Mouse (Mus musculus): ENCODE data around the gene Polr2c.
"Not testable (repeated sequence)": the region's sequence is repeated elsewhere in the genome, so short reads cannot be mapped to it uniquely, and the experiment has no call there.

The Polr2c gene

DNA sequence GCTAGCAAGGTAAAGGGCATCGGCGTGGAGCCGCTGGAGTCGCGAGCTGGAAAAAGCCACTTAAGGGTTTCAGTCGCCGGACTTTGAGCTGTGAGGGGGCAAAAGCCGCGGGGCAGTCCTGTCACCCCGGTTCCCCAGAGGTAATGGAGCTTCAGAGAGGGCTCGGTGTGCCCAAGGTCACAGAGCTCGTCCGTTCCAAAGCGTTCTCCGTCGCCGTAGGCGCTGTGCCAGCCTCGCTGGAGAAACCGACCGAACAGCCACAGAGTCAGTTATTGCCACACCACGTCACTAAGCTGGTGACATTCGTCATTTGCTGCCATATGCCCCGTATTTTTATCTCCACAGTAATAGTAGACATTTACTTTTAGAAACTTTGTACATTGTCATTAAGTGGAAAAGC, 18.6 kb upstream of the Polr2c start:
- peak; percentile 66 to 74 for DNase-seq (ENCODE audit: low spot score in 2 of 2)

GRCm38 (mm10) chr8:94841183-94841582, 16.1 kb upstream of the Polr2c start:
- no peak for DNase-seq (ENCODE audit: low spot score in 2 of 2)

- DNase-seq (ENCODE audit: low spot score in 2 of 2): no peak
Measured at GRCm38 (mm10) chr8:94850049-94850448, 7.2 kb upstream of the Polr2c start.

GRCm38 (mm10) chr8:94854761-94855160, 2.5 kb upstream of the Polr2c start:
- DNase-seq (ENCODE audit: low spot score in 2 of 2): not testable (repeated sequence)

GRCm38 (mm10) chr8:94857011-94857345, 272 bp upstream of the Polr2c start:
- no peak for DNase-seq (ENCODE audit: low spot score in 2 of 2)

DNA sequence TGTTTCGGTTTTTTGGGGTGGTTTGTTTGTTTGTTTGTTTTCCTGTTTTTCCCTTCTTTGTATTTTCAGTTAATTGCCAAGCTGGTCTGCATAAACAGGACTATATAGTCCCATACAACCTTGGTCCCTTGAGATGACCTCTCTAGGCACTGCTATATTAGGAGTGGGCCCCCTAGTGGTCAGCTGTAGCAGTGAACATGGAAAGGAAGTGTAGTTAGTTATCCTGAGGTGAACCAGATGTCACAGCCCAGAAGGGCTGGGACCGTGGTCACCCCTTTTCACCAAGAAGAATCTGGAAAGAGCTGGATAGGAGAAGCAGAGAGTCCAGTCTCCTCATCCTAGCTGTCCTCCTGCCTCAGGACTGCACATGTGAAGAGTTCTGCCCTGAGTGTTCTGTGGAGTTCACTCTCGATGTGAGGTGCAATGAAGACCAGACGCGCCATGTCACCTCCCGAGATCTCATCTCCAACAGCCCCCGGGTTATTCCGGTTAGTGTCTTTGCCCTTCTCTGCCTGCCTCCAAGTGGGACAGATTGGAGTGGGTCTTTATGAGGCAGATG, 4.2 kb downstream of the Polr2c start:
- DNase-seq (ENCODE audit: low spot score in 2 of 2): no peak

DNA sequence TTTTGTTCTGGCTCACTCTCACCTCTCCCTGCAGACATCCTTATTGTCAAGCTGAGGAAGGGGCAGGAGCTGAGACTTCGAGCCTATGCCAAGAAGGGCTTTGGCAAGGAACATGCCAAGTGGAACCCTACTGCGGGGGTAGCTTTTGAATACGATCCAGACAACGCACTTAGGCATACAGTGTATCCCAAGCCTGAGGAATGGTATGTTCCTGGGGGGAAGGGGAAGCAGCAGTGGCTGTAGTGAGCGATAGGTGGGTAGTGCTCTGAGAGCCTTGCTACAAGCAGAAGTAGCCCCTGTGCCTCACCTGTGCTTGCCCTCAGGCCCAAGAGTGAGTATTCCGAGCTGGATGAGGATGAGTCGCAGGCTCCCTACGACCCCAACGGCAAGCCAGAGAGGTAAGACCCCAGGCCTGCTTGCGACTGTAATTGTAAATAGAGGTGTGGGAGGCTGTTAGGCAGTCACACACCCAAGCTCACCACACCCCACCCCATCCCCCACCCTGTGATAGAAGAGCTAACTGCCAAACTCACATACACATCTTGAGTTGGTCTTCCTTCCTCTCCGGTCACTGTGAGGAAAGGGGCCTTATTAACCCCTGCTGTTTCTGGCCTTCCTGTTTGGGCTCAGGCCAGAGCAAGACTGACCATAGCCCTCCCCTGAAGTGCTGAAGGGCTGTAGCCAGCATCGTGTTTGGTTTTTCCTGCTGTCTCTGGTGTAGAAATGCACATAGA, 5.4 kb downstream of the Polr2c start:
- no peak for DNase-seq (ENCODE audit: low spot score in 2 of 2)

- no peak for DNase-seq (ENCODE audit: low spot score in 2 of 2)
Measured at GRCm38 (mm10) chr8:94863897-94864673, 6.8 kb downstream of the Polr2c start.

DNA sequence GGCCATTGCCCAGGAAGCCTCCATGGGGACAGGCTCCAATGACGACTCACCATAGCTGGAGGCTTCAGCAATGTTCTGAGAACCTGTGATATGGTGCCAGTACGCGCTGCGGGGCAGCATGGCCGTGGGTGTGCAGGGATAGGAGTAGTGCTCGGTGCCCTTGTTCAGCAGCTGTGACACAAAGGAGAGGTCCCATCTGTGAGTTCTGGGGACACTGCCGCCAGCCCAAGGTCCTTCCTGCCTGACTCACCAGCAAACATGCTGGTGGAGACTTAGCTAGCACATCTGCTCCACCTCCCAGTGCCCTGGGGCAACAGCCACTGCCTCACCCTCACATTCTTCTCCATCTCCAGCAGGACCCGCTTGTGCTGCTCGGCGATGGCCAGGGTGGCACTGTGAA, 8.0 kb downstream of the Polr2c start:
- no peak for DNase-seq (ENCODE audit: low spot score in 2 of 2)

DNA sequence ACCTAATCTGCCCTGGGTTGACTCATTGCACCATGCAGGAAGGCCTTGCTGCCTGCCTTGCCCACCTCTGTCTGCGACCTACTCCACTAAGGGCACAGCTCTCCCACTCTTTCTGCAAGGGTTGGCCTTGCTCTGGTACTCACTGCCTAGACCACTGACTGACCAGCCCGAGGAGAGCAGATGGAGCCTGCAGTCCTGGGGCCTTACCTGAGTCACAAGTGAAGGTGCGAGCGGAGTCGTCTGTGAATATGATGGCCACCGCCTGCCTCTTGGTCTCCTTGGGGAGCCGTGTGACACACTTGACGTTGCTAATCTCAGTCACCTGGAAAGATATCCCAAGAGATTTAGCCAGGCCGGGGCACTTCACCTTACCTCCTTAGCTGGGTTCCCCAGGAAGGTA, 9.7 kb downstream of the Polr2c start:
- no peak for DNase-seq (ENCODE audit: low spot score in 2 of 2)

DNA sequence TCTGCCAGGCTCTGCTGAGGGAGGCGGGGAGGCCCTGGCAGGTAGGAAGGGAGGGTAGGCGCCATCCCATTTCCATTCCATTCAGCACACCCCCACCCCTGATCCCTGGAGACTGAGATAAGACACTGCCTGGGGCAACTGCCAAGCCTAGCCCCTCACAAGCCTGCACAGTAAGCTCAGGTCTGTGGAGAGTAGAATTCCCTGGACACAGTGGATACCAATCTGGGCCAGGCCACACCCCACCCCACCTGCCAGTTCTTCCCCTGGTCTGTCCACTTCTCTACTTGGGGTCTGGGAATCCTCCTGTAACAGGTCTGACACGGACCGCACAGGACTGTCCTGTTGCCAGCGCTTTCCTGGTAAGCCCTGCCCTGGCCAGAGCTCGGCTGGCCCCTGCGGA, 11.9 kb downstream of the Polr2c start:
- no peak for DNase-seq (ENCODE audit: low spot score in 2 of 2)

DNA sequence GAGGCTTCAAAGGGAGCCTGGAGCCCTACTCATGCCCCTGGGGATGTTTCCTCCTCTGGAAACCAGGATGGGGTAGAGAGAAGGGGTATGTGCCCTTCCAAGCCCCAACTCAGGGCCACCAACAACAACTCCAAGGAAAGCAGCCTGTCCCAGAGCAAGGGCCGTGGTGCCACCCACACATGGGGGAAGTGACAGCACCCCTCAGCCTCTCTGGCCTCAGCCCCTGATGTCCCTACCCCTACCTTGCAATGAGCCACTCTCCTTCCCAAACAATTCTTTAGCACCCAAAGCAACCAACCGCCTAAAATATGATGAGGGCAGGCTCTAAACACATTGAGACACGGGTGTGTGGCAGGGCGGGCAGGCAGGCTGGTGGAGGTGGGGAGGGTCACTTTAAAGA, 12.8 kb downstream of the Polr2c start:
- DNase-seq (ENCODE audit: low spot score in 2 of 2): no peak

DNA sequence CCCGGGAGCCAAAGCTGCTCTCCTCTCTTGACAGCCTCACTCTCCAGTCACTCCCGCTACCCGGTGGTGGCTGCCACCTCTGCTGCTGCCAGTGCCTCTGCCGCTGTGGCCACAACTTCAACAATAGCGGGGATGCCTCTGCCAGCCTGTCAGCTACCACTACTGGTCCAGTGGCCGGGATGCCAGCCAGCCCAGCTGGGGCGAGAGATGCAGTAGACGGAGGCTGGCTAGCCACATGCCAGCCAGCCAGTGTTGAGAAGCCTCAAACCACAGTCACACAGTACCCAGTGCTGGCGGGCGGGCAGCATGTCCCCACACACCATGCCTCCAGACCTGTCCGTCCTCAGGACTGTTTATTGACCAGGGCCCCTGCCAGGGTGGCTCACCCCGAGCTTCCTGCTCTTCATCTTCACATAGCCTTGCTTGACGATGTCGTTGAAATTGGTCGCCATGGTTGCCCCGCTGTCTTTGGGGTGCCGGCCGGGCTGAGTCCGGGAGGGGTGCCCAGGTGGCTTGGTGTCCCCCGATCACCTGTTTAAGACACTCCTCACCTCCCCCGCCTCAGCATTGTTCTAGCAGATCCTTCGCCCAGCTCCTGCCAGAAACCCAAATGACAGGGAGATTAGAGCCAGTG, 13.3 kb downstream of the Polr2c start:
- peak; percentile 59 to 60 for DNase-seq (ENCODE audit: low spot score in 2 of 2)

DNA sequence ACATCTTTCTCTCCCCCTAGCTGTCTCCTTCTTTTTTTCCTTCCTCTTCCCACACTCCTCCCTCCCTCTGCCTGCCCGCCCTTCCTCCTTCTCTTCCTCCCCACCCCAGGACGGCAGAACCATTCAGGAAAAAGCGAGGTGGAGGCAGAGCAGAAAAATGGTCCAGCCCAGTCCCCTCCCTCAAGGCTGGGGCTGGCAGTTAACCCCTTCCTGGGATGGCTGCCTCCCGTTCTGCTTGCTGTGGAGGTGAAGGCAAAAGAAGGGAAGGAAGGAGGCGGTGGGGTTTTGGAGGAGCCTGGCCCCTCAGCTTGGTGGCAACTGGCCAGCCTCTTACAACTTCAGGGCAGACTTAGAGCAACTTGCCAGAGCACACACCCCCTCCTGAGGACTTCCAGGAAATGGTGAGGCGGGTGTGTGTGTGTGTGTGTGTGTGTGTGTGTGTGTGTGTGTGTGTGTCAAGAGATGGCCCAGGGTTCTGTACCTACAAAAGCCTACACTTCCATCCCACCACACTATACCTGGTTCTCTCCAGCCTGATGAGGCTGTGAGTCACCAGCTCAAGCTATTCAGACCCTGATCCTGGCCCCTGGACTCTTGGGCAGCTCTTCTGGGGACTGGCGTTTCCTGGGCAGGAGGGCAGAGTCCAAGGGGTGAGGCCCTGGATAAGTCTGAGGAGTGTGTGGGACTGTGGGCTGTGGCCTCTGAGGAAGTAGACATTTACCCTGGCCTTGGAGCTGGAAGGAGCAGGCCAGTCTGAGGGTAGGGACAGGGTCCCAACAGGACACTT, 14.1 kb downstream of the Polr2c start:
- peak; percentile 62 to 63 for DNase-seq (ENCODE audit: low spot score in 2 of 2)

GRCm38 (mm10) chr8:94872156-94872555, 14.9 kb downstream of the Polr2c start:
- DNase-seq (ENCODE audit: low spot score in 2 of 2): no peak

DNA sequence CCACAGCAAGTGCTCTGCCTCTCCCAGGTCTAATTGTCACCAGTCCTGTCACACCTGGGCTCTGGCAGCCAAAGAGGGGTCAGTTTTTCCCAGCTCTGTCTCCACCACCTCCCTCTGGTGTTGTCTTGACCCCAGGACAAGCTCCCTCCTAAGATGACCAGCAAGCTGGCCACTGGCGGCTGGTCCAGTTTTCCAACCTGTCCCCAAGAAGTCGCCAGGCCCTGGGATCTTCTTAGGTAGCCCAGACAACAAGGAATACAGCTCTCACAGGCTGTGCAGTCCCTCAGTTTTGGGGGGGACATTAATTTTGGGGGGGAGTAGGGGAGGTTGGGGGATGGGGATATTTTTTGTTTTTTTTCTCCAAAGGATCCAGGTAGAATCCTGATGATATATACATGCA, 15.3 kb downstream of the Polr2c start:
- no peak for DNase-seq (ENCODE audit: low spot score in 2 of 2)

GRCm38 (mm10) chr8:94874358-94874757, 17.1 kb downstream of the Polr2c start:
- DNase-seq (ENCODE audit: low spot score in 2 of 2): no peak

DNA sequence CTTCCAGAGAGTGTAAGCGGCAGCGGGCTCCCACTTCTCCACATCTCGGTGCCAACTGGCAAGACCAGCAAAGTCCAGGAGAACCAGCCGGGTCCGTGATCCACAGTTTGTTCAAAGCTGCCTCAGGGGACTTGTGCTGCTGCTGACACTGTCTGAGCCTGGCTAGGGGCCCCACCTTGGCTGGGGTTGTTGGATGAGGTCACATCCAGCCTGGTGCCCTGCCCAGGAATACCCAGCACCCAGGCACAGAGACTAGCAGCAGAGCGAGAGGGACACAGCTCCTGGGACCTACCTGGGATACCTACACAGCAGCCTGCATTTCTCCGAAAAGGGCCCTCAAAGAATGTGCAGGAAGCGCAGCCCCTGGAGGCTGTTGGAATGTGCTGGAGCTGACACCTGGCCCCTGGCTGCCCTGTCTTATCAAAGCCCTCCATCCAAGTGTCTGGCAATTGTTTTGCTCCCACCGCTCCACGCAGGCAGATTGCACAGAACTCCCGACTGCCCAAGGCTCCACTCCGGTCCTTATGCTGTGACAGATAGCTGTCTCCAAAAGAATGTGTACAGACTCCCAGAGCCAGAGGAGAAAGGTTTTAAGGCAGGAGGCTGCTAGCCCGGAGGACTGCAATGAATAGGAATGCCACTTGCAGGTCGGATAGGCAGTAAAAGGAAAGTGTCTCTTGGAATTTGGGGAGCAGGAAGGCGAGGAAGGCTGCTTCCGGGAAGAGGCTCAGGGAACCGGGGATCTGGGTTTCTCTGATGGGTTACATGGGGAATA, 18.0 kb downstream of the Polr2c start:
- no peak for DNase-seq (ENCODE audit: low spot score in 2 of 2)

DNA sequence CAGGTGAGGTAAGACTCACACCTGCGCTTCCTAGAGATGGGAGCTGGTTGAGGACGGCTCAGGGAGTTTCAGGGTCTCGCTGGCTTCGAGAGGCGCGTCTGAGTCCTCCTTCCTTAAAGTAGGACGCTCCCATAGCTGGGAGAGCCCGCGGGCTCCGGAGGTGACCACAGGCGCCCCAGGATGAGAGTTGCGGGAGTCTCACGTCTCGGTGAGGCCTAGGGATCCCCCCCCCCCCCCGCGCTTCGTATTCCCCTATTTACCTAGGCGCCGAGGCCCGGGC, 18.6 kb downstream of the Polr2c start:
- no peak for DNase-seq (ENCODE audit: low spot score in 2 of 2)

DNA sequence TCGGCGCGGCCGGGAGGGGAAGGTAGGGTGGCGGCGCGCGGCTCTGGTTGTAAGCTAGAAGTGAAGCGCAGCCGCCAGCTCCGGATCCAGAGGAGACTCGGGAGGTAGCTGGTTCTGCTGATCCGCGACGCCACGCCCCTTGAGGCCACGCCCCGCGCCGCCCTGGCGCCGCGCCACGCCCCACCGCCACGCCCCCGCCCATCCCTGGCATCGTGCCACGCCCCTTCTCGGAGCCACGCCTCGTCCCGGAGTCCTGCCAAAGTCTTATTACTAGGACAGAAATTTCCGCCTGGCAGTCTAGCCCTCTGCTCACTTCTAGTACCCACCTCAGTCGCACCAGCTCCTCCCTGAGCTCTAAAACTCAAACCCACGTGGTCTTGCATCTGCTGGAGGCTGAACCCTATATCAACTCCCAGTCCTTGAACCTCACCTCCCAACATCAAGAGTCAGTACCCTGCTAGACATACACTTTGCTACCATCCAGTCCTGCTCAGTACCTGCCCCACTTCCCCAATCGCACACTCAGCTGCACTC, 19.0 kb downstream of the Polr2c start, which contains the start of gene Dok4:
Dok4 (minus strand) TSS at position 134 of the 534 bp plus-strand sequence.
- peak; percentile 59 to 60 for DNase-seq (ENCODE audit: low spot score in 2 of 2)

- DNase-seq (ENCODE audit: low spot score in 2 of 2): no peak
Measured at GRCm38 (mm10) chr8:94876820-94877219, 19.6 kb downstream of the Polr2c start.
